Mouse (Mus musculus): ENCODE data around the gene Camta1. TPM values are rescaled to one million over a fixed set of nuclear protein-coding genes. Genes with fewer than 3 reads are reported as not detected.

The Camta1 gene
- polyA plus RNA-seq, 1 experiment from 2014 or later = 86.8 TPM

GRCm38 (mm10) chr4:151630664-151631063 is 231.0 kb downstream of the Camta1 start:
- no peaks in the 10 kb centered on the region for H3K4me1 ChIP-seq (ENCODE audit: control insufficient read depth, insufficient read depth, low read length)

GRCm38 (mm10) chr4:151630231-151630630 is 231.4 kb downstream of the Camta1 start:
- no peak overlapping the region for H3K4me3 ChIP-seq (ENCODE audit: low read depth, low read length)
- no peaks in the 10 kb centered on the region for H3K36me3 ChIP-seq (ENCODE audit: control insufficient read depth, insufficient read depth, low read length)
- H3K9me3 ChIP-seq (ENCODE audit: control insufficient read depth, low read depth, low read length) = no peaks in the 10 kb centered on the region
- no peak overlapping the region for H3K27ac ChIP-seq (ENCODE audit: low read length)
- 57% methylated on average over 3 of the region's 3 CpGs for WGBS
- no peak overlapping the region for H3K4me2 ChIP-seq (replicated peaks; ENCODE audit: low read depth, low read length)
- ATAC-seq (ENCODE audit: insufficient number of reproducible peaks, insufficient read depth, low FRiP score, low read depth) = no peak
- no peaks in the 10 kb centered on the region for H3K27me3 ChIP-seq (ENCODE audit: control insufficient read depth, insufficient read depth, low read length)
- H3K9ac ChIP-seq (replicated peaks; ENCODE audit: low read depth, low read length) = no peak overlapping the region
- H3K4me1 ChIP-seq (ENCODE audit: control insufficient read depth, insufficient read depth, low read length) = no peaks in the 10 kb centered on the region

More at GRCm38 (mm10) chr4:151630664-151631063, 231.0 kb downstream of the Camta1 start:
- WGBS = 67% methylated on average over 10 of the region's 10 CpGs
- H3K4me3 ChIP-seq (ENCODE audit: low read depth, low read length) = no peak overlapping the region
- H3K27ac ChIP-seq (ENCODE audit: low read length) = no peak overlapping the region
- ATAC-seq (ENCODE audit: insufficient number of reproducible peaks, insufficient read depth, low FRiP score, low read depth) = no peak
- H3K36me3 ChIP-seq (ENCODE audit: control insufficient read depth, insufficient read depth, low read length) = no peaks in the 10 kb centered on the region
- H3K9me3 ChIP-seq (ENCODE audit: control insufficient read depth, low read depth, low read length) = no peaks in the 10 kb centered on the region
- no peaks in the 10 kb centered on the region for H3K27me3 ChIP-seq (ENCODE audit: control insufficient read depth, insufficient read depth, low read length)
- no peak overlapping the region for H3K9ac ChIP-seq (replicated peaks; ENCODE audit: low read depth, low read length)
- no peak overlapping the region for H3K4me2 ChIP-seq (replicated peaks; ENCODE audit: low read depth, low read length)

GRCm38 (mm10) chr4:151619541-151620016 is 242.1 kb downstream of the Camta1 start:
- no peaks in the 10 kb centered on the region for H3K36me3 ChIP-seq (ENCODE audit: control insufficient read depth, insufficient read depth, low read length)
- no peak for ATAC-seq (ENCODE audit: insufficient number of reproducible peaks, insufficient read depth, low FRiP score, low read depth)
- 75% methylated on average over 14 of the region's 14 CpGs for WGBS

GRCm38 (mm10) chr4:151618420-151619310 is 243.0 kb downstream of the Camta1 start:
- Histone ChIP-seq H3K27ac (ENCODE audit: low read length) (no peak overlapping the region), H3K36me3 (ENCODE audit: control insufficient read depth, insufficient read depth, low read length) (no peaks in the 10 kb centered on the region), H3K4me3 (ENCODE audit: low read depth, low read length) (no peak overlapping the region), H3K4me2 (replicated peaks; ENCODE audit: low read depth, low read length) (no peak overlapping the region), H3K4me1 (ENCODE audit: control insufficient read depth, insufficient read depth, low read length) (no peaks in the 10 kb centered on the region), H3K27me3 (ENCODE audit: control insufficient read depth, insufficient read depth, low read length) (no peaks in the 10 kb centered on the region), H3K9me3 (ENCODE audit: control insufficient read depth, low read depth, low read length) (no peaks in the 10 kb centered on the region; the same call in 1 of the 2 replicates), H3K9ac (replicated peaks; ENCODE audit: low read depth, low read length) (no peak overlapping the region)
- ATAC-seq (ENCODE audit: insufficient number of reproducible peaks, insufficient read depth, low FRiP score, low read depth) = no peak
- 42% methylated on average over 21 of the region's 21 CpGs for WGBS

More at GRCm38 (mm10) chr4:151619541-151620016, 242.1 kb downstream of the Camta1 start:
- Histone ChIP-seq H3K9ac (replicated peaks; ENCODE audit: low read depth, low read length) (no peak overlapping the region), H3K9me3 (ENCODE audit: control insufficient read depth, low read depth, low read length) (no peaks in the 10 kb centered on the region), H3K4me3 (ENCODE audit: low read depth, low read length) (no peak overlapping the region), H3K4me1 (ENCODE audit: control insufficient read depth, insufficient read depth, low read length) (no peaks in the 10 kb centered on the region), H3K4me2 (replicated peaks; ENCODE audit: low read depth, low read length) (no peak overlapping the region), H3K27me3 (ENCODE audit: control insufficient read depth, insufficient read depth, low read length) (no peaks in the 10 kb centered on the region), H3K27ac (ENCODE audit: low read length) (no peak overlapping the region)

- Histone ChIP-seq H3K4me2 (replicated peaks; ENCODE audit: low read depth, low read length) (no peak overlapping the region), H3K9me3 (ENCODE audit: control insufficient read depth, low read depth, low read length) (no peaks in the 10 kb centered on the region; the same call in 1 of the 2 replicates), H3K4me1 (ENCODE audit: control insufficient read depth, insufficient read depth, low read length) (no peaks in the 10 kb centered on the region), H3K27me3 (ENCODE audit: control insufficient read depth, insufficient read depth, low read length) (no peaks in the 10 kb centered on the region), H3K27ac (ENCODE audit: low read length) (no peak overlapping the region), H3K36me3 (ENCODE audit: control insufficient read depth, insufficient read depth, low read length) (no peaks in the 10 kb centered on the region), H3K9ac (replicated peaks; ENCODE audit: low read depth, low read length) (no peak overlapping the region), H3K4me3 (ENCODE audit: low read depth, low read length) (no peak overlapping the region)
- no peak for ATAC-seq (ENCODE audit: insufficient number of reproducible peaks, insufficient read depth, low FRiP score, low read depth)
- 76% methylated on average over 6 of the region's 6 CpGs for WGBS
Observed at GRCm38 (mm10) chr4:151611621-151612020, 250.1 kb downstream of the Camta1 start.

- no peaks in the 10 kb centered on the region; the same call in 1 of the 2 replicates for H3K9me3 ChIP-seq (ENCODE audit: control insufficient read depth, low read depth, low read length)
- H3K4me1 ChIP-seq (ENCODE audit: control insufficient read depth, insufficient read depth, low read length) = no peaks in the 10 kb centered on the region
- H3K4me3 ChIP-seq (ENCODE audit: low read depth, low read length) = no peak overlapping the region
- no peaks in the 10 kb centered on the region for H3K36me3 ChIP-seq (ENCODE audit: control insufficient read depth, insufficient read depth, low read length)
- no peaks in the 10 kb centered on the region for H3K27me3 ChIP-seq (ENCODE audit: control insufficient read depth, insufficient read depth, low read length)
- ATAC-seq (ENCODE audit: insufficient number of reproducible peaks, insufficient read depth, low FRiP score, low read depth) = no peak
- WGBS = 17% methylated on average over 8 of the region's 8 CpGs
- H3K27ac ChIP-seq (ENCODE audit: low read length) = no peak overlapping the region
- H3K4me2 ChIP-seq (replicated peaks; ENCODE audit: low read depth, low read length) = no peak overlapping the region
- no peak overlapping the region for H3K9ac ChIP-seq (replicated peaks; ENCODE audit: low read depth, low read length)
Observed at GRCm38 (mm10) chr4:151610266-151610665, 251.4 kb downstream of the Camta1 start.

GRCm38 (mm10) chr4:151604907-151605306 is 256.8 kb downstream of the Camta1 start:
- 32% methylated on average over 6 of the region's 6 CpGs for WGBS
- peak; percentile 74; the same call in 1 of the 2 replicates for ATAC-seq (ENCODE audit: insufficient number of reproducible peaks, insufficient read depth, low FRiP score, low read depth)
- H3K9me3 ChIP-seq (ENCODE audit: control insufficient read depth, low read depth, low read length) = no peaks in the 10 kb centered on the region
- no peak overlapping the region for H3K9ac ChIP-seq (replicated peaks; ENCODE audit: low read depth, low read length)
- H3K4me3 ChIP-seq (ENCODE audit: low read depth, low read length) = no peak overlapping the region
- H3K27me3 ChIP-seq (ENCODE audit: control insufficient read depth, insufficient read depth, low read length) = no peaks in the 10 kb centered on the region
- no peaks in the 10 kb centered on the region for H3K36me3 ChIP-seq (ENCODE audit: control insufficient read depth, insufficient read depth, low read length)
- H3K4me2 ChIP-seq (replicated peaks; ENCODE audit: low read depth, low read length) = no peak overlapping the region
- no peaks in the 10 kb centered on the region for H3K4me1 ChIP-seq (ENCODE audit: control insufficient read depth, insufficient read depth, low read length)
- no peak overlapping the region for H3K27ac ChIP-seq (ENCODE audit: low read length)

GRCm38 (mm10) chr4:151604481-151604880 is 257.2 kb downstream of the Camta1 start:
- Histone ChIP-seq H3K9me3 (ENCODE audit: control insufficient read depth, low read depth, low read length) (no peaks in the 10 kb centered on the region), H3K4me1 (ENCODE audit: control insufficient read depth, insufficient read depth, low read length) (no peaks in the 10 kb centered on the region), H3K4me2 (replicated peaks; ENCODE audit: low read depth, low read length) (no peak overlapping the region), H3K27me3 (ENCODE audit: control insufficient read depth, insufficient read depth, low read length) (no peaks in the 10 kb centered on the region), H3K36me3 (ENCODE audit: control insufficient read depth, insufficient read depth, low read length) (no peaks in the 10 kb centered on the region), H3K27ac (ENCODE audit: low read length) (no peak overlapping the region), H3K4me3 (ENCODE audit: low read depth, low read length) (no peak overlapping the region), H3K9ac (replicated peaks; ENCODE audit: low read depth, low read length) (no peak overlapping the region)
- 6% methylated on average over 16 of the region's 16 CpGs for WGBS
- ATAC-seq (ENCODE audit: insufficient number of reproducible peaks, insufficient read depth, low FRiP score, low read depth) = peak; percentile 90; the same call in 1 of the 2 replicates

All from stomach, embryonic 14.5 days (tissue).